Mouse (Mus musculus): Measurements from ENCODE around the gene Tnip3. TPM values are rescaled to one million over a fixed set of nuclear protein-coding genes. Genes with fewer than 3 reads are reported as not detected.

Gene Tnip3
- polyA plus RNA-seq, 2 experiments from 2014 or later: 6.0 to 9.5 TPM

DNA sequence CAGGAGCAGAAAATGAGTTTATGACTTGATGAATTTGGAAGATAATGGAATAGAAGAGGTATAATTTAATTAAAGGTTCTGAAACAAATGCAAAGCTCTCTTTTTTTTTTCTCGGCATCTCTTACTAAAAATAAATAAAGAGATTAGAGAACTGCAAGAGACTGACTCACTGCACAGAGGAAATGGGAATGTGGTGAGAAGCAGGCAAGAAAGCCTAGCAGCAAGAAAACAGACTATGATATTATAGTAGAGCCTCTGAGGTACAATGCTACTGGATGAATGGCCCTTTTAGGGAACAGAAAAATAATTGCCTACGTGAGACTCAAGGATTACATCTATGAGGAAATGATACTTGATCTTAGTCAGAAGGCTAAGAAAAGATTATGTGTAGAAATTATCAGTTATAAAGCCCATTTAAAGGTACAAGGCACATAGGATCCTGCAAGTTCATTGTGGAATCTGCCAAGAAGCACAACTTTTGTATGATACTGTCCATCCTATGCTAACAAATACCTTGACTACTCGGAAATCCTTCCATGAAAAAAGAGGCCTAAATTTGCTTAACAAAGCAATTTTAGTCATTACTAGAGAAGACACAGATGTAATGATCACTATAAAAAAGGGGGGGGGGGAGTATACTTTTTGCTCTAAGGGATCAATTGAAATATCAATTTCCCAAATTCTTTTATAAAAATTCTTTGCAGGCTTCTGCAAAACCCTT, 60.4 kb downstream of the Tnip3 start:
- no peak for ATAC-seq

DNA sequence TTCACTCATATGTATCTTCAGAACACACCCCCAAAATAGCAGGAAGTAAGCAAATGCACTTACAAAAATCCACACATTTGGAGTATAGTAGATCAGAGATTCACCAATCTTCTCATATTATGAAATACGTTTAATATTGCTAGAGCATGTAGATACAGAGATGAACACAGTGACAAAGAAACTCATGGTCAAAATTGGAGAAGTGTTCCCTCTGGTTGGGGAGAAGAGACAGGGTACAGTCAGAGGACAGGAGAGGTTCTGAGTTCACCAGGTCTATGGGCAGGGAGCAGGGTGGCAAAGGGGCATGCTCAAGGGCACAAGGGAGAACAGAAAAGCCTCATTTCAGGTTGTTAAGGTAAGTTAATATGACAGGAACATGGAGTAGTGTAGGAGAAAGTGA, 63.7 kb downstream of the Tnip3 start:
- ATAC-seq: no peak

DNA sequence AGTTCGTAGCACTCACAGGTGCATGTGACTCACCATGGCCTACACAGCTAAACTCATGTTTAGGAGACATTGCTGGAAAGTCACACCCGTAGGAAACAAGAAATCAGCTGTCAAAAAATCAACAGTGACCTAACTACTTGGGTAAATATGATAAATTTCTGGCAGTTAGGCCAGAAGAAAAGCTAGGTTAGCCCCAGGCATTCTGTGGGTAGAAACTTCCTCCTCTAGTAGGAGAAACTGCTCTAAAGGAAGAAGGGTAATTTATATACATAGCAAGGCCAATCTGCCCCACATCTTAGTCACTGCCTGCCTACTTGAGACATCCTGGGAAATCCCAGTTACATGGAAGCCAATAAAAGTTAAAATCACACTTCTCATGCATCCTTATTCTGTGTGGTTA, 64.9 kb downstream of the Tnip3 start:
- ATAC-seq: no peak

DNA sequence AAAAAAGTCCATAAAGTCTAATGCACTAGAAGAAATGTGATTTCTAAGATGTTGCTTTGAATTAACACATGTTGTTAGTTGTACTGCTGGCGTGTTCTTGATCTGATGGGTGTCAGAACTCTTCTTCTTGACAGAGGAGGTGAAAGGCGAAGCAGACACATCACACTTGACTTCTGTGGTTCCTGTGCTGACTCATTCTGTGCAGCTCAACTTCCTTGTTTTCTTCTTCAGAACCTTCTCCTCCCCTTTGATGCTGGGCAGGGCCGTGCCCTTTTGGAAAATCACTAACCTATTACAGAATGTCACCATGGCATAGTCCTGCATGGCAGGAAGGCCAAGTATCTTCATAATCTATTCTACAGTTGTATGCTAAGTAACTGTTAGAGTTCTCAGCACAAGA, 69.1 kb downstream of the Tnip3 start:
- peak; percentile 96 for ATAC-seq

DNA sequence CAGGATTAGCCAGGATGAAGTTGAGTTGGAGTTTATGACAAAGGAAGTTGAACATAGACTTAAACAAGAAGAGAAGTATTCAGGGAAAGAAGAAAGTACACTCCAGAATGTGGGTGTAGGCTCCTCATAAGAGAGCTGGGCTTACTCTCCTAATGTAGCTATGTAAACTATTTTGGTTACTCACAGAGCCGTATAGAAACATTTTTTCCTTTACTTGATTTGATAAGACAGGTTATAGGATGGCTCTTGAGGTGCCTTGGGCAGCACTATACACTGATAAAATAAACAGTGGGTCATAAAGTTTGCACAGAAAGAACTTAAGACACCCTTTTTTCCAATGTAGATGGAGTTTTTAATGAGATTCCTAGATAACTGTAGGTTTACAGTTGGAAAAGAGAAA, 70.3 kb downstream of the Tnip3 start:
- ATAC-seq: no peak

DNA sequence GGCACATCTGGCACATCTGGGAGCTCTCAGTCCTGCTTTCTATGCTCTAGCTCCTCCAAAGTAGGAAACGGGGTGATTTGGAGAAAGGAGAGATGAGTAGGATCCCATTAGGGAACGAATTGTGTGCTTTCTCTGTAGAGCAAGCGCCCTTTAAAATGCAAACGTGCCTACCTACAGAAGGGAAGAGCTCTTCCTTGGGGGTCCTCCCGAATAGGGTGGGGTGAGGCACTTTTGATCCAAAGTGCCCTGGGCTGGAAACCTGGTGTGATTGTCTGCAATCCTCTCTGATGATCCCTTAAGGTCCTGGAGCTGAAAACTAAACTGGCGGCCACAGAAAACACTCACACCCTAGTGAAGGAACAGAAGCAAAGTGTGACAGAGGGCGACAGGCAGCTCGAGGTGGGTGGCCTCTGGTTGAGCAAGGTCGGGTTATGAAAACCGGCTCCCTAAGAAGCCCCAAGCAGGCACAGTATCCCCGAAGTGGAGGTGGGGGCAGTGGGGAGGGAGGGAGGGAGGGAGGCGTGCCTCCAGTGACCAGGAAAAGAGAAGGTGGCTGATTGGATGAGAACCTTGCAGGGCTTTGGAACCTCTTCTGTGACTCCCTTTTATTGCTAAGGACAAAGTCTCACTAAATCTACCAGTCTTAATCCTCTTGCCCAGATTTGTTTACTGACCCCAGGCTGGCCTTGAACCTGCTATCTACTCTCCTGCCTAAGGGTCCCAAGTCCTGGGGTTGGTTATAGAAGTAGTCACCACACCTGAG, 72.1 kb downstream of the Tnip3 start:
- ATAC-seq: no peak

DNA sequence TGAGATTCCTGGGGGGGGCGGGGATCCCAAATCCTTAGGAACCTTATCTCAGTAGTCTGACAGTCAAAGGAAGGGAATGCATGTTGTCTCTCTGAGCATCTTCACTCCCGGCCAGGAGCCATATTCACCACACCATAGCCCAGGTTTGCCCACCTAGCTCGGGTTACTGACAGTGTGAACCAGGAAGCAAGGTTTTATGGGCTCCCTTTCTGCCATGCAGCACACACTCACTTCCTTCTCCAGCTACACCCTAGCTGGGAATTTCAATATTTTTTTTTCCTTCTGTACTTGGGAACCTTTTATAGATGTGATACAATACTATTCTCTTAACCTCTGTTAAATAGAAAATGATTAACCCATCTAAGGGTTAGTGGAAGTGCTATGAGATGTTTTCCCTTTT, 73.4 kb downstream of the Tnip3 start:
- ATAC-seq: no peak

DNA sequence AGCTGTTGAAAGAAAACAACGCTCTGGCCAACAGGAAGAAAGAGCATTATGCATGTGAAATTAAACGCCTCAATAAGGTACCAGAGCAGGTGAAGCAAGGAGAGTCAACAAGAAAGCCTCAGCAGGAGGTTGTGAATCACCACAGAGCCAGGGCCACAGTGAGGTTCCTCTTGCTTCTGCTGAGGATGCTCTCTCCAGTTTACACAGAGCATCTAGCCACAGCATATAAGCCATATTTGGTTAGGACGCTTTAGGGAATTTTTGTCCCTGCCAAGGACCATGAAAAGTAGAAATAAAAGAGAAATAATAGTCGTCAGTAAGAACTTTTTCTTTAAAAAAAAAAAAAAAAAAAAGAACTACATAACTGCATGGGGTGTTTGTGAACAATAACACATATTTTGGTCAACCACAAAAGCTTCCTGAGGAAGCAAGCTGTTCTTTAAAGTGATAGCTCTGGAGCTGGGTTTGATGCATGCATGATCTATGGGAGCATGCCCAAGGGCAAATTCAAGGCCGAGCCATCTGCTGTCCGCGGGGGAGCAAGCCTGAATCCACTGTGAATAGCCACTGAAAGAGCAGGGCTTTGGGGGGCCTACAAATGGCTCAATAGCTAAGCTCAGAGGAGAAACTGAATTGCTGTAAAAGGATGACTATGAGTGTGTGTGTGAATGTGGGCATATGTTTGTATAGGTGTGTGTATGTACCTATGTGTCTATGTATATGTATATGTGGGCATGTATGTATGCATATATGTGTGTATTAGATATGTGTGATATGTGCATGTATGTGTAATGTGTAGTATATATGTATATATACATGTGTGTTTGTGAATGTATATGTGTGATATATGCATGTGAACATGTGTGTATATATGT, 75.0 kb downstream of the Tnip3 start:
- ATAC-seq: peak; percentile 71

DNA sequence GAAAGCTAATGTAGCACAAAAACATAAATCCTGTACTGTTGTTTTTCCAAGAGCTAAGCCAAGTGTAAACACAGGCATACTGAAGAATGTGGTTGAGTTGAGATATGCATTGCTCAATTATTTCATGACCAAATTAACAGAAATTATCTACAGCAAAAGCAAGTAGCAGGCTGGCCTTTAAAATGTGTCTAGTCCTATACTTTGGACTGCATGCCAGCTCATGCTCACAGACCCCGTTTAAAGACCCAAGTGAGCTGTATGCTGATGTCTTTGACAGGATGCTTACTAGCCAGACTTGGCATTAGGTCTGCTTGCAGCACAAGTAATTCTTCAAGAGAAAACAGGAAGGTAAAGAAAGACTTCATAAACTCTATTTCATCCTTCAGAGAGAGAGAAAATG, 75.8 kb downstream of the Tnip3 start:
- no peak for ATAC-seq

DNA sequence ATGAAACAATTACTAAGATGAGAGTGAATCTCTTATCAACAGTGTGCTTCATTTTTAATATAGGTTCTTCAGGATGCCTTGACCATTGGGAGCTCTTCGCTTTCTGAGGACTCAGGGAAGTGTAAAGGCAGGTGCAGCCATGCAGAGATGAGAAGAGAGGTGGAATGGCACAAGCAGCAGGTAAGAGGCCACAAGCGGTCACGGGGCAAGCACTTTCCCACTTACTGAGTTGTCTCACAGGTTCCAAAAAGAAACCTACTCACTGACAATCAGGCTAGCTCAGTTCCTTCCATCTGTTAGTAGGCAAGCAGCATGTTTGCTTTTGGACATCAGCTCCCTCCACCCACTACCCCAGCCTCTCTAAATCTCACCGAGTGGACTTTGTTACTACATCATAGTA, 80.7 kb downstream of the Tnip3 start:
- no peak for ATAC-seq

DNA sequence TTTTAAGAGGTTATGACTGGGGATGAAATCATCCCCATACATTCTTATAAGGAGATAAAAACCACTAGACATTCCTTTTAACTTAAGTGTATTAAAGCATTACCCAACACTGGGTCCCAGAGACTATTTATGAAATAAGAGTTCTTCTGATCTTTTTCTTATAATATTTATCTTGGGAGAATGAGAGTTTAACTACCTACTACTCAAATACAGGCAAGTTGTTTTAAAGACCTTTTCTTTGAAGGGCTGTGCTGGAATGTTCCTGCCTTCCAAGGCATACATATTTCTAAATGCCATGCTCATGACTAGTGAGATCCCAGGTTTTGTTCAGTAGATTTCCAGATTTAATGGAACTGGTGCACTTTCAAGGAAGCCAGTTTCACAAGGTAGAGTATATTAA, 81.8 kb downstream of the Tnip3 start:
- no peak for ATAC-seq

DNA sequence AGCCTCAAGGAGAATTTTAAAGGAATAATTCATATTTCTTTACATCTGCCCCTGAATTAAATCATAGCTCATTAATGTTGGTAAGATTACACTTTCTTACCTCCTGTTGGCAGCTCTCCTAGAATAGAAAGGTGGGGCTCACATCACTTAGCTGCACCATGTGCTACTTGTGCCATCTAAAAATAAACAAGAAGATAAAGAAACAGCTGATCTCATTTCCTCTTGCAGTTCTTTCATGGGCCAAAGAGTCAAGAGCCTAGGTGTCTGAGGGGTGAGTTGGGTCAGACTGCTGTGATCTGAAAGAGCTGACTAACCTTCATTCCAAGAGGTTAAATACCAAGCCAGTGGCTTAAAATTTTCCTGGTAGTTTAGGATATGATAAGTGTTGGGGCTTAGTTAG, 86.7 kb downstream of the Tnip3 start:
- ATAC-seq: peak; percentile 58

DNA sequence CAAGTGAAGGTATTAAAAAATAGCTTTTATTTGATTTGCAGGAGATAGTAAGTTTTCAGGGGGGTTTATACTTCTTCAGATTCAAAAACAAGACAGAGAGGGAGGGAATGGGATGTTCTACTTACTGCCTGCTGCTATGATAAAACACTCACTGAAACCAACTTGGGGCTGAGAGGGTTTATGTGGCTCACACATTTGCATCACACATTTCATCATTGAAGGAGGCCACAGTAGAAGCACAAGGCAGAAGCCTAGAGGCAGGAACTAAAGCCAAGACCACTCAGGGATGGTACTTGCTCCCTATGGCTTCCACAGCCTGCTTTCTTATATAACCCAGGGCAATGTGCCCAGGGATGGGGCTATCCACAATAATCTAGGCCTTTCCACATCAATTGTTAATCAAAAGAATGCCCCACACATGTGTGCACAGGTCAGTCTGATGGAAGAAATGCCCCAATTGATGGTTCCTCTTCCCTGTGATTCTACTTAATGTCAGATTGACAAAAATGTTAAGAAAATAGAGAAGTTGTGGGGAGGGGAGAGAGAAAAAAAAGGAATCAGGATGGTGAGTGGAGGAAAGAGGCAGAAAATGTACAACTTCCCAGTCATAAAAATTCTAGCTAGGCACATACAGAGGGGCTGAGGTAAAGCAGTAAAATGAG, 88.9 kb downstream of the Tnip3 start:
- ATAC-seq: no peak

DNA sequence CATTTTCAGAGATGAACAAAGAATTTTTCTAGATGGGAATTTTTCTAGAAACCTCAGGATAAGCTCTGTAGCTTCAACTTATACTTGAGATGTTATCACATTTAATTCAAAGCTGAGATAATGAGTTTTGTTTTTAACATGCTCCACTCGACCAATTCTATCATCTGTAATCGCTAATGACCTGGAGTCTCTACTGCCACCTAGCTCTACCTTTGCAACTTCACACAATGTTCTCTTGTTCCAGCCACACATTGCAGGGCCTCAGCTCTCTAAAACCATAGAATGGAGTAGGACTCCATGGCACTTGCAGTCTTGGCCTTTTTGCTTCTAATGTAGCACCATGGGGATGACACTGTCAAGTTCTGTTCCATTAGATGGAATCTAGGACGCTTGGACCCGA, 90.5 kb downstream of the Tnip3 start:
- peak; percentile 66 for ATAC-seq

DNA sequence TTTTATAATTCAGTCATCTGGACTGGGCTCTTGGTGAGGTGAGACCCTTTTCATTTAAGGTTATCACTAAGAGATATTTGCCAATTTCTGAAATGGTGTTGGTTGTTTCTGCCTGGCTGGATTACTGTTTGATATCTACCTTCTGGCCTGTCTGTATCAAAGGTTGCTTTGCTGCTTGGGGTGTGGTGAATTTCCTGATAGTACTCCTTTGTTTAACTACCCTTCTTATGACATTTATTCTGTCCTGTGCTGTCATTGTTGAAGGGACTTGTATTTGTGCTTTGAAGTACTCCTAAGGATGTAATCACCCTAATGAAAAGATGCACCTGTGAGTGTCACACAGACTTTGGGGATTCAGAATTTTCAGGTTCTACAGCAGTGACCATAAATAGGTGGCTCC, 96.1 kb downstream of the Tnip3 start:
- no peak for ATAC-seq

DNA sequence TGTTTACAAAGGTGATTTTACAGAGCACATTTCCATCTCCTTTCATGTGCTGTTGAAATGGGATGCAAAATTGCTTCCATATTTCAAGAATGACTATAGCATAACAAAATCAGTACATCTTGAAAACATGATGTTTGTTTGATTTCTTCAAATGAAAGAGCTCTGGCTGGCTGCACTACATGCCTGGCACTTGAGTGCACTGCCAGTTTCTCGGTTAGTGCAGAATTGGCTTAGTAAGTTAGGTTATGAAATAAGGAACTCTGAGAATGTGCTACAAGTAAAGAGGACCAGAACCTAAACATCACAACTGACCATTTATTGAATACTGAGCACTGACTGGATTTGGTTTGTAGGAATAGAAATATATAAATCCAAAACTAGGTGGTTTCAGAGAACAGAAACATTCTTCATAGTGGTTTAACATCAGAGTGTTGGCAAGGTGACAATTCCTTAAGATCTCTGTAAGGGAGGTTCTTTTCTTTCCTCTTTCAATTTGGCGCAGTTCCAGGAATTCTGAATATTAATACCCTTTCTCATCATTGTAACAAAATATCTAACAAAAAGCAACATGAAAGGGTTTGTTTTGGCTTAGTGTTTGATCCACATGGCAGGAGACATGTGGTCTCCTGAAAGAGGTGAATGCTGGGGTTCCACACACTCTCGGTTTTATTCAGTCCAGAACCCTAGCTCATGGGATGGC, 98.1 kb downstream of the Tnip3 start:
- ATAC-seq: no peak

DNA sequence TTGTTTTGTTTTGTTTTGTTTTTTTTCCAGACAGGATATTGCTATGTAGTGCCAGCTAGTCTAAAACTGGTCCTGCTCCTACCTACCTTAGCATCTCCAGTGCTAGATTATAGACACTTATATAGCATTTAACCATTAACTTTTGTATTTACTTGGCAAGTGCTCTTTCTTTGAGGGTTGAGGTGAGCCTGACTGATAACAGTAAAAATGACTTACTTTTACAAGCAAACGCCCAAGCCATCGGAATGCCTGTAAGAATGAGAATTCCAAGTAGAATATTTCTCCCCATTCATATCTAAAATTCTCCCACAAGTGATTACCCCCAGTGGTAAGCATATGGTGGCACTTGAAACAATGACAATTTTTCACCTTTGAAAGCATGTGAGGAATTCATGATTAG, 105.5 kb downstream of the Tnip3 start:
- no peak for ATAC-seq

DNA sequence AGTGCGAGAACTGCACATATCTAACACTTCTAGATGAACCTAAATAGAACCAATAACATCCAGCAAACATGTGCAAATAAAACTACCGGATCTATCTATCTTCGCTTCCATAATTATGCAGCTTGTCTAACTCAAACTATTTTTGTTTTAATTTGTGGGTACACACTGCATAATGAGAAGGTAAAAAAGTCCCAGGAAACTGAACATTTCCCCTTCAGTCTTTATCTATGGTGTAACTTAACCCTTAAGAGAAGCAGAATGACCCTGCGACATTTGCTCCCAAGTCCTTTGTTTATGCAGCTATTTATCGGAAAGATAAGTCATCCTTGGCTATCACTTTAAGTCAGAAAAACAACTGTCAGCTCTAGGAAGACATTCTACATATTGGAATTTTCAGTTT, 107.1 kb downstream of the Tnip3 start:
- ATAC-seq: no peak

DNA sequence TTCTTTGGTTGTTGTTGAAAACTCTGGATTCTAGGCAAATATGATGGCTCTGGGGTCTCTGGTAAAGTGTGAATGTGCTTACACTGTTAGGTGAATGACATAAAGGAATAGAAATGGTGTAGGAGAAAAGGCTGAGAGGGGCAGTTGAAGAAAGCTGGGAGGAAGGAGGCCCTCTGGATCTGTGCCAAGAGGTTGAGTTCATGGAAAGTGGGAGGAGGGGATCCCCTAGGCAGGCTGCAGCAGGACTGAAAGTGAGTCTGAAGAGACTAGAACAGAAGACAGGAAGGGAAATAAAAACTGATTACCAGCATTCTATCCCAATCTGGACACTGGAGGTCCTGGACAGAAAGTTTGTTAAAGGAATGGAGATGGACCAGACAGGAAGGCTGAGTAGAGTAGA, 117.3 kb downstream of the Tnip3 start:
- ATAC-seq: no peak

DNA sequence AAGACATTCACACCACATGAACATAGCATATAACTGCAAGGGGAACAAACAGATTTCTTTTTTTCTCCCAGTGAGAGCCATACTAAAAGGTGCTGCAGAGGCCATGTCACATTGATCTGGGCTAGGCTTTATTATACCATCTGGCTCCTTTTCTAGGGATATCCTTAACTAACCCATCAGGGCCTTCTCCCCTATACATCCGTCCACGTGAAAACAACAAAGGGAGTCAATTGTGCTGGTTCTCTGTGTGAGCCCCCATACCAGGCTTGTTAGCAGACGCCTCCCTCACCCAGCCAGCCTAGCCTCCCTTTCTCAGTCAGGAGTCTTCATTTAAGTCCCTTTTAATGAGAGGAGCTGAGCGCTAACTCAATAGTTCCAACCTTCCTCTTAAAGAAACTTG, 119.0 kb downstream of the Tnip3 start:
- no peak for ATAC-seq

DNA sequence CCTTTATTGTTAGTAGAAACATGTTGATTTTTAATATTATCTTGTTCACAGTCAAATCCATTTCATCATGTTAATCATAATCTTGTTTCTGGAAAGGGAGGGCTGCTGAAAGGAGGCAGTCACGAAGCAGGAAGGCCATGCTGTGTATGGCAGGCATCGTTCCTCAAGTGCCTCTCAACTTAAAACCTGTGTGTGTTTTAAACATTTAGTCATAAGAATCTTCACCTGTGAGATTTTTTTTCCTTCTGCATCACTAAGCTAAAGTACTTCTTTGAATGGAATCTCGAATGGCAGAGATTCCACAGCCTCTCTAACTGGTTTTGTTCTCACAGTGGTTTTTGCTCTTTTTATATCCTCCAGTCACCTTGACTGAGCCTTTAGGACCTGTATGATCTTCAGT, 121.3 kb downstream of the Tnip3 start:
- ATAC-seq: no peak

DNA sequence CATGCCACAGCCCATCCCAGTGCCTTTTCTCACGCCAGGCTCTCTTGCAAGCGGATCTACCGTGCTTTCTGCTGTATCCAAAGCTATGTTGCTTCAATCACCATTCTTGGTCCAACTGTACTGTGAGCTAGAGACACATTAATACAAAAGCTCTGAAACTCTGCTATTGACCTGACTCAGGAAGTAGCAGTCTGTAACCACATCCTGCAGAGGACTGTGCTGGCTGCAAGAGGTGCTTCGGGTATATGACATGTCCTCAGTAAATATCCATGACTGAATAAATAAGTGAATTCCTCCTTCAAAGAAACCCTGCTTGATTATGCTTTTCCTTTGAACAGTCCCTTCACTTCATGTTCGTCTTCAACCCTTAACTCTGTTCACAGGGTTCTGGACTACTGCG, 122.6 kb downstream of the Tnip3 start:
- ATAC-seq: peak; percentile 98

All from activated CD4-positive, CD25-positive, alpha-beta regulatory T cell, adult 4 months (primary cell).